Mouse (Mus musculus): ENCODE data around the gene Gm4869. TPM values are rescaled to one million over a fixed set of nuclear protein-coding genes. Genes with fewer than 3 reads are reported as not detected.

Gm4869 gene
- polyA plus RNA-seq, 1 experiment from 2014 or later: not detected

- Histone ChIP-seq H3K9ac (ENCODE audit: low read depth, low read length) (no peak overlapping the region), H3K4me1 (ENCODE audit: control insufficient read depth, insufficient read depth, low read length) (peaks cover 21% of the 10 kb centered on the region), H3K36me3 (ENCODE audit: control insufficient read depth, insufficient read depth, low read length) (no peaks in the 10 kb centered on the region), H3K4me2 (no peak overlapping the region), H3K9me3 (replicated peaks; ENCODE audit: control insufficient read depth, low read length) (no peaks in the 10 kb centered on the region), H3K4me3 (ENCODE audit: low read depth, low read length) (no peak overlapping the region), H3K27me3 (ENCODE audit: control insufficient read depth, insufficient read depth, low read length) (no peaks in the 10 kb centered on the region), H3K27ac (ENCODE audit: low read depth, low read length) (0 out of 2 replicates have a peak overlapping the region, but pooled peaks have one; percentile 15)
- WGBS (ENCODE audit: insufficient replicate concordance): 81% methylated on average over 14 of the region's 14 CpGs
- ATAC-seq (replicated peaks; ENCODE audit: insufficient number of reproducible peaks, low FRiP score, low TSS enrichment): no peak
Measured at GRCm38 (mm10) chr5:140507466-140508208, 62.2 kb downstream of the Gm4869 start.

GRCm38 (mm10) chr5:140508686-140509085 is 63.2 kb downstream of the Gm4869 start:
- peaks cover 16% of the 10 kb centered on the region for H3K4me1 ChIP-seq (ENCODE audit: control insufficient read depth, insufficient read depth, low read length)
- H3K9me3 ChIP-seq (replicated peaks; ENCODE audit: control insufficient read depth, low read length): no peaks in the 10 kb centered on the region
- 34% methylated on average over 8 of the region's 8 CpGs for WGBS (ENCODE audit: insufficient replicate concordance)
- peak overlapping the region; percentile 22; the same call in 1 of the 2 replicates for H3K9ac ChIP-seq (ENCODE audit: low read depth, low read length)
- no peaks in the 10 kb centered on the region for H3K36me3 ChIP-seq (ENCODE audit: control insufficient read depth, insufficient read depth, low read length)
- H3K27me3 ChIP-seq (ENCODE audit: control insufficient read depth, insufficient read depth, low read length): no peaks in the 10 kb centered on the region
- H3K27ac ChIP-seq (ENCODE audit: low read depth, low read length): no peak overlapping the region
- H3K4me2 ChIP-seq: no peak overlapping the region; the same call in 1 of the 2 replicates
- no peak for ATAC-seq (replicated peaks; ENCODE audit: insufficient number of reproducible peaks, low FRiP score, low TSS enrichment)
- H3K4me3 ChIP-seq (ENCODE audit: low read depth, low read length): no peak overlapping the region

- Histone ChIP-seq H3K4me3 (ENCODE audit: low read depth, low read length) (no peak overlapping the region), H3K27ac (ENCODE audit: low read depth, low read length) (no peak overlapping the region), H3K9me3 (replicated peaks; ENCODE audit: control insufficient read depth, low read length) (no peaks in the 10 kb centered on the region), H3K4me1 (ENCODE audit: control insufficient read depth, insufficient read depth, low read length) (peaks cover 18% of the 10 kb centered on the region), H3K4me2 (no peak overlapping the region), H3K36me3 (ENCODE audit: control insufficient read depth, insufficient read depth, low read length) (no peaks in the 10 kb centered on the region), H3K9ac (ENCODE audit: low read depth, low read length) (no peak overlapping the region), H3K27me3 (ENCODE audit: control insufficient read depth, insufficient read depth, low read length) (no peaks in the 10 kb centered on the region)
- WGBS (ENCODE audit: insufficient replicate concordance): 55% methylated on average over 9 of the region's 9 CpGs
- ATAC-seq (replicated peaks; ENCODE audit: insufficient number of reproducible peaks, low FRiP score, low TSS enrichment): no peak
Measured at GRCm38 (mm10) chr5:140509204-140509603, 63.8 kb downstream of the Gm4869 start.

DNA sequence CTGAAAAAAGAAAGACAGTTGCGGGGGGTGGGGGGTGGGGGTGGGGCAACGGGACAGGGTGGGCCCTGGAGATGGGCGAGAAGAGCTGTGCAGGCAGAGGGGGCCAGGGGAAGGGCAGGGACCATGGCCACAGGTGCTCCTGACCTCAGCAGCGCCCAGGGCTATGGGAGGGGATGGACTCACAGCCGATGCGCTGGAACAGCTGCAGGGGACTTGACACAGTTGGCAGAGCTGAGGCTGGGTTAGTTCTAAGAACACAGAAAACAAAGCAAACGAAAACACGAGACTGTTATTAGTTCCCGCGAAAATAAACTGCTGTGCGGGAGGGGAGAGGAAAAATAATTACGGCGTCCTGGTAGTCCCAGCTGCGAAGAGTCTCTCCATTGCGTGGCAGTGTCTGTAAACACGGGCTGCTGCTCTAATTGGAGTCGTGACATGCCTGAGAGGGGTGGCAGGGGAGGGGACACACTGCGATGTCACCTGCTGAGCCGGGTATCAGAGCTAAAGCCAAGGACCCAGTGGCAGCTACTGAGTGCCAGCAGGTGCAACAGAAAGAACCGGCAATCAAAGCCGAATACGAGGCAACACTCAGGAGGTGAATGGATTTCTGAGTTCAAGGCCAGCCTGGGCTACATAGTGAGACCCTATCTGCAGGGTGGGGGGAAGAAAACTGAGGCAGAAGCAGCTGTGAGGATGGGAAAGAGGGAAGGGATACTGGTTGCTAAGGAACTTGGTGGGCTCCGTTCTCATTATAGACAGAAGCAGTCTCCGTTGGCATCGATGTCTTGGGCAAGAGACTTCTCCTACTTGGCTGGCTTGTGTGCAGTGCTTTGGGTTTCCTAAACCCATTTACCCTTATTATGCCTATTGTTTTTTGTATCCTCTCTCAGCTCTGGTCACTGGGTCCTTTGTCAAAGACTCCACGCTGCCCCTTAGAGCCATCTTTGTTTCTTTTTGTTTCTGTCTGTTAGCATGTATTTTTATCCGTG is 64.9 kb downstream of the Gm4869 start:
- Histone ChIP-seq H3K4me1 (ENCODE audit: control insufficient read depth, insufficient read depth, low read length) (peaks cover 27% of the 10 kb centered on the region), H3K27ac (ENCODE audit: low read depth, low read length) (no peak overlapping the region), H3K9ac (ENCODE audit: low read depth, low read length) (no peak overlapping the region), H3K36me3 (ENCODE audit: control insufficient read depth, insufficient read depth, low read length) (no peaks in the 10 kb centered on the region), H3K9me3 (replicated peaks; ENCODE audit: control insufficient read depth, low read length) (no peaks in the 10 kb centered on the region), H3K4me2 (peak overlapping the region; percentile 6; the same call in 1 of the 2 replicates), H3K4me3 (ENCODE audit: low read depth, low read length) (no peak overlapping the region), H3K27me3 (ENCODE audit: control insufficient read depth, insufficient read depth, low read length) (no peaks in the 10 kb centered on the region)
- WGBS (ENCODE audit: insufficient replicate concordance): 64% methylated on average over 27 of the region's 27 CpGs
- no peak for ATAC-seq (replicated peaks; ENCODE audit: insufficient number of reproducible peaks, low FRiP score, low TSS enrichment)

- Histone ChIP-seq H3K4me1 (ENCODE audit: control insufficient read depth, insufficient read depth, low read length) (peaks cover 23% of the 10 kb centered on the region), H3K4me2 (no peak overlapping the region), H3K4me3 (ENCODE audit: low read depth, low read length) (no peak overlapping the region), H3K27ac (ENCODE audit: low read depth, low read length) (peak overlapping the region; percentile 54; the same call in 1 of the 2 replicates), H3K9ac (ENCODE audit: low read depth, low read length) (no peak overlapping the region), H3K36me3 (ENCODE audit: control insufficient read depth, insufficient read depth, low read length) (no peaks in the 10 kb centered on the region), H3K27me3 (ENCODE audit: control insufficient read depth, insufficient read depth, low read length) (no peaks in the 10 kb centered on the region), H3K9me3 (replicated peaks; ENCODE audit: control insufficient read depth, low read length) (no peaks in the 10 kb centered on the region)
- WGBS (ENCODE audit: insufficient replicate concordance): 73% methylated on average over 8 of the region's 8 CpGs
- no peak for ATAC-seq (replicated peaks; ENCODE audit: insufficient number of reproducible peaks, low FRiP score, low TSS enrichment)
Measured at GRCm38 (mm10) chr5:140513921-140514320, 68.5 kb downstream of the Gm4869 start.

GRCm38 (mm10) chr5:140514799-140515486 is 69.5 kb downstream of the Gm4869 start:
- H3K4me2 ChIP-seq: no peak overlapping the region
- no peaks in the 10 kb centered on the region for H3K36me3 ChIP-seq (ENCODE audit: control insufficient read depth, insufficient read depth, low read length)
- ATAC-seq (replicated peaks; ENCODE audit: insufficient number of reproducible peaks, low FRiP score, low TSS enrichment): peak; percentile 41; the same call in 1 of the 2 replicates
- H3K9me3 ChIP-seq (replicated peaks; ENCODE audit: control insufficient read depth, low read length): no peaks in the 10 kb centered on the region
- H3K4me3 ChIP-seq (ENCODE audit: low read depth, low read length): no peak overlapping the region
- H3K4me1 ChIP-seq (ENCODE audit: control insufficient read depth, insufficient read depth, low read length): peaks cover 25% of the 10 kb centered on the region
- 20% methylated on average over 7 of the region's 7 CpGs for WGBS (ENCODE audit: insufficient replicate concordance)
- peak overlapping the region; percentile 54 for H3K27ac ChIP-seq (ENCODE audit: low read depth, low read length)
- H3K27me3 ChIP-seq (ENCODE audit: control insufficient read depth, insufficient read depth, low read length): no peaks in the 10 kb centered on the region
- H3K9ac ChIP-seq (ENCODE audit: low read depth, low read length): 0 out of 2 replicates have a peak overlapping the region, but pooled peaks have one; percentile 17

- Histone ChIP-seq H3K27ac (ENCODE audit: low read depth, low read length) (peak overlapping the region; percentile 66), H3K27me3 (ENCODE audit: control insufficient read depth, insufficient read depth, low read length) (no peaks in the 10 kb centered on the region), H3K4me3 (ENCODE audit: low read depth, low read length) (no peak overlapping the region), H3K36me3 (ENCODE audit: control insufficient read depth, insufficient read depth, low read length) (no peaks in the 10 kb centered on the region), H3K9me3 (replicated peaks; ENCODE audit: control insufficient read depth, low read length) (no peaks in the 10 kb centered on the region), H3K4me1 (ENCODE audit: control insufficient read depth, insufficient read depth, low read length) (peaks cover 25% of the 10 kb centered on the region), H3K9ac (ENCODE audit: low read depth, low read length) (0 out of 2 replicates have a peak overlapping the region, but pooled peaks have one; percentile 34), H3K4me2 (no peak overlapping the region)
- 84% methylated on average over 21 of the region's 21 CpGs for WGBS (ENCODE audit: insufficient replicate concordance)
- ATAC-seq (replicated peaks; ENCODE audit: insufficient number of reproducible peaks, low FRiP score, low TSS enrichment): no peak
Measured at GRCm38 (mm10) chr5:140517159-140517920, 71.9 kb downstream of the Gm4869 start.
